Mouse (Mus musculus) liver (tissue): ENCODE data around the gene Prkar2a.

ENCODE experiments used
- DNase-seq: peaks from one replicate; pipeline ENCODE4 v3.0.0-alpha.2; 2020; ENCODE audit warnings: mixed read lengths

Gene Prkar2a

DNA sequence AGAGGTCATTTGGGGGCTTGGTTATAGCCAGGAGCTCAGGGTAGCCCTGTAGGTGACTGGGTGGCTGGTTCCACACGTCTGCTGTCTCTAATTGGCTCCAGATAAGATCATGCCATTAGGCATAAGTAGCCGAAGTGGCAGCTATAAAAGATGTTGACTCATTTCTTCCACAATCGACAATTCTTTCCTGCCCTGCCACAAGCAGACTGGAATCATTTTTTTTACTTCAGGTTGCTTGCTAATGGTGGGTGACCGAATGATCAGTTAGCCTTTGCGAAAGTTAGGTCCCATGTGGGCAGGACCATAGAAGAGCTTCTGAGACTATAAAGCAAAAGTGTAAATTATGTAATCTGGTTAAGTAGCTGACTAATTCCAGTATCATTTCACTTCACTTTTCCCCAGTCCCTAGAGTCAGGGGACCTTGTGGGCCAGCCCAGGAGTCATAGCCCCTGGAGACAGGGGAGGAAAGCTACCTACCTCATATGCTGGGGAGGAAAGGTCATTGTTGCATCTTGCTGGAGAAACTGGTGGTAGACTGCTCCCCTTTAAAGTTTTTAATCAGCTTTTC lies 109.5 kb downstream of the Prkar2a start:
- no peak for DNase-seq

DNA sequence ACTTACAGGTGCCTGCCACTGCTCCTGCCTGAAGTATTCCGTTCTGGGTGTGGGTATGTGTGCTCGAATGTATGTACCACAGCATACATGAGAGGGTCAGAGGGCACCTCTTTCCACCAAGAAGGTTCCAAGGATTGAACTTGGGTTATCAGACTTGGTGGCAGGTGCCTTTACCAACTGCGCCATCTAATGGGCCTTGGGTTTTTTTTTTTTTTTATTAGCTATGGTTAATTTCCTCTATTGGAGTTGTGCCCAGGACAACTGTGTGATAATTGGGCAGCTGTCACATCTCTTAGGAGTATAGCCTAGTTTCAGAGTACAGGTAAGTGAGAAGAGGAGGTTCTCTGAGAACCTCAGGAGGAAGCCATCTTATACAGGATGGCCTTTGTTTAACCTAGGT lies 110.5 kb downstream of the Prkar2a start:
- DNase-seq: no peak
